Comparison of ENCODE assay signal across 8 mouse cellular contexts in genomic region chr11:35985841-35986393, GRCm38 (mm10). TPM values are rescaled to one million over a fixed set of nuclear protein-coding genes. Genes with fewer than 3 reads are reported as not detected.
A peak's percentile ranks its signal among the peaks of the same experiment; 100 is the strongest.
DNase-seq lines count a peak whose midpoint lies in the region; ATAC-seq and TF ChIP-seq lines count a peak whose summit lies in the region.

No protein-coding gene starts in this region.

- in situ Hi-C loops in Patski (cut with MboI; ENCODE audit: low pct_unique_long_range_greater_than_20kb) = loop anchor here (10.0 kb wide), 1 partner anchor 151 kb away; the partner anchor contains the start of gene Rars

- H3ac ChIP-seq in C2C12 (ENCODE audit: control insufficient read depth, insufficient read length, low read depth) = no peak overlapping the region

- peak overlapping the region; percentile 44; the same call in 1 of the 2 replicates for H3K9ac ChIP-seq in embryonic facial prominence, embryonic 13.5 days
- H3K9ac ChIP-seq in hindbrain, embryonic 15.5 days = peak overlapping the region; percentile 23; the same call in 1 of the 2 replicates

- H3K9me3 ChIP-seq in embryonic facial prominence, embryonic 13.5 days = no peaks in the 10 kb centered on the region
- no peaks in the 10 kb centered on the region for H3K9me3 ChIP-seq in hindbrain, embryonic 15.5 days

- no peak for DNase-seq in Patski (ENCODE audit: low read depth, low spot score)
- DNase-seq in layer of hippocampus, postnatal 25 days (ENCODE audit: extremely low spot score in 1 of 2, low spot score in 1 of 2) = peak; percentile 54 to 65
- DNase-seq in lung, postnatal 10 days = peak; percentile 54
- DNase-seq in right cerebral cortex, postnatal 25 days = peak; percentile 83
- no peak for DNase-seq in spleen, postnatal 4 days (ENCODE audit: low spot score in 2 of 2)

- H3K36me3 ChIP-seq in C2C12 (ENCODE audit: control insufficient read depth, insufficient read depth) = no peaks in the 10 kb centered on the region
- no peaks in the 10 kb centered on the region for H3K36me3 ChIP-seq in embryonic facial prominence, embryonic 13.5 days
- H3K36me3 ChIP-seq in hindbrain, embryonic 15.5 days = no peaks in the 10 kb centered on the region

- POLR2A ChIA-PET in Patski (lab: Charles Lee) = no interaction called here

- H3K4me2 ChIP-seq in embryonic facial prominence, embryonic 13.5 days = peak overlapping the region; percentile 61
- H3K4me2 ChIP-seq in hindbrain, embryonic 15.5 days = peak overlapping the region; percentile 62

- CTCF ChIA-PET in Patski (lab: Charles Lee) = interaction anchor here (0.7 to 1.5 kb wide), 2 partner anchors 11 to 15 kb away, joined by 3 to 5 read pairs; no protein-coding TSS in a partner anchor

- no peaks in the 10 kb centered on the region for H3K79me2 ChIP-seq in C2C12 (ENCODE audit: control insufficient read depth, insufficient read depth)

- no peak for TF ChIP-seq CTCF in C2C12 (IDR thresholded peaks at IDR 0.05; ENCODE audit: control insufficient read depth, insufficient read depth, insufficient read length)
- peak; percentile 21 for TF ChIP-seq CTCF in Patski (IDR thresholded peaks at IDR 0.05)

- WGBS in embryonic facial prominence, embryonic 13.5 days = 1% methylated on average over 19 of the region's 19 CpGs
- WGBS in hindbrain, embryonic 15.5 days = under 1% methylated on average over 19 of the region's 19 CpGs

- H3K27ac ChIP-seq in embryonic facial prominence, embryonic 13.5 days = no peak overlapping the region
- peak overlapping the region; percentile 43 for H3K27ac ChIP-seq in hindbrain, embryonic 15.5 days (replicated peaks)

- H3K4me1 ChIP-seq in embryonic facial prominence, embryonic 13.5 days = peaks cover 9% of the 10 kb centered on the region
- peaks cover 7% of the 10 kb centered on the region for H3K4me1 ChIP-seq in hindbrain, embryonic 15.5 days (replicated peaks)

- H3K4me3 ChIP-seq in C2C12 (ENCODE audit: insufficient read depth, poor library complexity, severe bottlenecking) = no peak overlapping the region
- peak overlapping the region; percentile 27 for H3K4me3 ChIP-seq in embryonic facial prominence, embryonic 13.5 days
- H3K4me3 ChIP-seq in hindbrain, embryonic 15.5 days = peak overlapping the region; percentile 31

- no peaks in the 10 kb centered on the region for H3K27me3 ChIP-seq in C2C12 (ENCODE audit: control insufficient read depth, insufficient read depth, insufficient read length)
- no peaks in the 10 kb centered on the region for H3K27me3 ChIP-seq in Patski
- H3K27me3 ChIP-seq in embryonic facial prominence, embryonic 13.5 days = peaks cover 15% of the 10 kb centered on the region
- H3K27me3 ChIP-seq in hindbrain, embryonic 15.5 days = no peaks in the 10 kb centered on the region; the same call in 1 of the 2 replicates

- no peak for ATAC-seq in Patski
- ATAC-seq in embryonic facial prominence, embryonic 13.5 days (ENCODE audit: insufficient number of reproducible peaks, insufficient read depth, low FRiP score, low TSS enrichment, low read depth) = peak; percentile 69
- ATAC-seq in hindbrain, embryonic 15.5 days (ENCODE audit: low FRiP score, low read depth) = peak; percentile 84

- H3K79me3 ChIP-seq in C2C12 (ENCODE audit: low read depth) = no peaks in the 10 kb centered on the region

TF ChIP-seq in C2C12, 6 proteins besides CTCF, POLR2A, EP300 and RAD21:
- TF ChIP-seq FOSL1 (IDR thresholded peaks at IDR 0.05; ENCODE audit: insufficient read depth, low read length, poor library complexity, severe bottlenecking) (no peak), MAX (IDR thresholded peaks at IDR 0.05) (peak; percentile 26), MYOD1 (IDR thresholded peaks at IDR 0.05; ENCODE audit: control insufficient read depth, insufficient read length, low read depth) (no peak), MYOG (IDR thresholded peaks at IDR 0.05; ENCODE audit: control insufficient read depth, extremely low read depth, insufficient read length) (no peak), CEBPB (IDR thresholded peaks at IDR 0.05; ENCODE audit: low read depth) (no peak)

RNA-seq across cellular contexts. Expression of gene Wwc1, which starts 5.6 kb away (rescaled TPM):
- 4.6 TPM for polyA plus RNA-seq in C2C12 (2012; fragmentation: generic; extraction: Trizol)
- 384 TPM for polyA plus RNA-seq in Patski (2021)
- polyA plus RNA-seq in embryonic facial prominence, embryonic 13.5 days (2015; fragmentation: Nextera tagmentation; extraction: Ambion mirVana) = 3.5 and 4.8 TPM in 2 replicates
- polyA plus RNA-seq in hindbrain, embryonic 15.5 days (2015; fragmentation: Nextera tagmentation; extraction: Ambion mirVana) = 13.5 and 13.8 TPM in 2 replicates
- total RNA-seq in layer of hippocampus, postnatal 25 days (2021) = 100 to 1,000 TPM; 101 to 122 TPM

Comparison
In these comparisons a context has a peak if more than half of its experiments do, and no peak if none do; other contexts are left out.
1. DNase-seq: peak in layer of hippocampus, postnatal 25 days (2 of 2), lung, postnatal 10 days (single experiment) and right cerebral cortex, postnatal 25 days (single experiment); none in Patski (single experiment) and spleen, postnatal 4 days (0 of 2).
2. RNA of gene Wwc1, which starts 5.6 kb away (polyA plus RNA-seq): 384 TPM in Patski (single experiment); 13.5 to 13.8 TPM in hindbrain, embryonic 15.5 days, 4.6 TPM in C2C12 (single experiment) and 3.5 to 4.8 TPM in embryonic facial prominence, embryonic 13.5 days; every median in the first group is over 10 times any median in the second.